Mouse (Mus musculus) liver, adult 2 months (tissue): ENCODE data around the gene Asb15.

Source experiments
- CTCF ChIP-seq: fragments of 200-500 bp; IDR thresholded peaks from 2 replicates; pipeline ENCODE4 v1.5.1; 2011; ENCODE audit warnings: low read depth, low read length, control low read depth
- POLR2A ChIP-seq: fragments of 200-500 bp; IDR thresholded peaks from 2 replicates; pipeline ENCODE4 v1.6.1; 2011; ENCODE audit warnings: low read length, control low read depth; ENCODE audit not compliant: insufficient read depth; ENCODE audit errors: extremely low read depth

GRCm38 (mm10) chr6:24504141-24504540 is 23.8 kb upstream of the Asb15 start:
- no peak for TF ChIP-seq CTCF
- TF ChIP-seq POLR2A = no peak
